Mouse (Mus musculus) midbrain, embryonic 13.5 days (tissue): Measurements from ENCODE around the gene Musk. TPM values are rescaled to one million over a fixed set of nuclear protein-coding genes. Genes with fewer than 3 reads are reported as not detected.
"Not testable (repeated sequence)": the region's sequence is repeated elsewhere in the genome, so short reads cannot be mapped to it uniquely, and the experiment has no call there.

Experiments
- ATAC-seq: fragments of 200-750 bp; cut with Nextera tagmentation; 2 replicates; pipeline ENCODE4 v1.8.0; 2017; ENCODE audit warnings: mild to moderate bottlenecking, moderate TSS enrichment, moderate library complexity
- H3K27ac ChIP-seq: fragments of 300-500 bp; sonication (generic); 2 replicates; pipeline ENCODE4 v1.5.1; 2015; ENCODE audit warnings: inconsistent platforms, mild to moderate bottlenecking, moderate library complexity
- H3K27me3 ChIP-seq: fragments of 300-500 bp; sonication (generic); 2 replicates; pipeline ENCODE4 v1.6.1; 2015; ENCODE audit warnings: mild to moderate bottlenecking, inconsistent platforms
- H3K36me3 ChIP-seq: fragments of 300-500 bp; sonication (generic); 2 replicates; pipeline ENCODE4 v1.6.1; 2015; ENCODE audit warnings: mild to moderate bottlenecking, inconsistent platforms
- H3K4me1 ChIP-seq: fragments of 300-500 bp; sonication (generic); replicated peaks from 2 replicates; pipeline ENCODE4 v1.6.1; 2015; ENCODE audit warnings: inconsistent platforms
- H3K4me2 ChIP-seq: fragments of 300-500 bp; sonication (generic); replicated peaks from 2 replicates; pipeline ENCODE4 v1.6.1; 2015; ENCODE audit warnings: moderate library complexity, mild to moderate bottlenecking, inconsistent platforms
- H3K4me3 ChIP-seq: fragments of 300-500 bp; sonication (generic); replicated peaks from 2 replicates; pipeline ENCODE4 v1.5.1; 2015; ENCODE audit warnings: mild to moderate bottlenecking, inconsistent platforms
- H3K9ac ChIP-seq: fragments of 300-500 bp; sonication (generic); replicated peaks from 2 replicates; pipeline ENCODE4 v1.6.1; 2015; ENCODE audit warnings: mild to moderate bottlenecking, inconsistent platforms
- H3K9me3 ChIP-seq: fragments of 300-500 bp; sonication (generic); 2 replicates; pipeline ENCODE4 v1.6.1; 2016; ENCODE audit warnings: mild to moderate bottlenecking, inconsistent platforms
- WGBS: fragments of 180-500 bp; shearing (Covaris S2); methylation state at CpG from one replicate; pipeline ENCODE4 v1.1.7; 2015; 5-methylcytosine and 5-hydroxymethylcytosine counted together
- polyA plus RNA-seq: library from polyadenylated mRNA; unstranded; fragments of >200 nt; fragmentation: Nextera tagmentation; extraction: Ambion mirVana; gene quantifications from 2 replicates; pipeline ENCODE4 v1.2.1, GENCODE M21; 2015

The Musk gene
- not detected in 2 replicates for polyA plus RNA-seq

DNA sequence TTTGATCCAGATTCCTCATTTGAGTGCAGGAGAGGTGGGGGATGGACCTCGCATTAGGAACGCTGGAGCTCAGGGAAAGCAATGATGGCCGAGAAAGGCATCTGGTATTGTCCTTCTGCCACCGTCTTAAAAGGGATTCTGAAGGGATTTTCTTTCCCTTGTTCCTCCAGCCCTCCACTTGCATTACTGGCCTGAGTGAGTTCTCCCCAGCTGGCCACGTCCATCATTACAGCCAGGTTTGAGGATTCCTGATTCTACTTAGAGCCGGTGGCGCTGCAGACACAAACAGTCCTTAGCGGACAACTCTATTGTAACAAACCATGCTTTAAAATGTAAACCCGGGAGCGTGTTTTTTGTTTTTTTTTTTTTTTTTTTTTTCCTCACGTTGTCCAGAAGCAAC, at the start of gene Musk:
Gene Musk, plus strand, starts transcription at position 274 of the 400 bp plus-strand sequence.
- Histone ChIP-seq H3K27me3 (no peaks in the 10 kb centered on the region), H3K4me2 (no peak within 1 kb of the TSS), H3K9ac (no peak within 1 kb of the TSS), H3K27ac (no peak within 1 kb of the TSS), H3K4me3 (no peak within 1 kb of the TSS), H3K4me1 (no peaks in the 10 kb centered on the region), H3K36me3 (no peaks in the 10 kb centered on the region), H3K9me3 (no peaks in the 10 kb centered on the region)
- ATAC-seq, result no peak
- 53% methylated on average over 11 of the region's 11 CpGs for WGBS

DNA sequence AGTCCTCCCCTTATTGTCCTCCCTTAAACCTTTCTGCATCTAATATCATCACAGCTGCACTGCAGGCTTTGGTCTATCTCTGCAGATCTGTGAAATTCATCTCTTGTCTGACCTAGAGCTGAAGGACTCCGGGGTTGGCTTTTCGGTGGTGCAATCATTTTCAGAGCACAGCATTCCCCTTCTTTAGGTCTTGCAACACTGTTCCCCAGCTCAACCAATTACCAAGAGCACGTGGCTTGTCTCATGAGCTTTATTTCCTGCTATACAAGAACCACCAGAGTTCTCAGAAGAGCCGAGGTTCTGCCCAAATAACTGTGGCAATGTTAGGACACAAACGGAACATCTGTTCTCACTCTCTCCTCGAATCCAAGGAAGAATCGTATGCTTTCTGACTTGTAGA, 45.3 kb upstream of the Musk start:
- Histone ChIP-seq H3K27me3 (no peaks in the 10 kb centered on the region), H3K9me3 (no peaks in the 10 kb centered on the region), H3K4me1 (no peaks in the 10 kb centered on the region), H3K4me2 (no peak overlapping the region), H3K4me3 (no peak overlapping the region), H3K36me3 (no peaks in the 10 kb centered on the region), H3K9ac (no peak overlapping the region), H3K27ac (no peak overlapping the region)
- ATAC-seq, result no peak
- 86% methylated on average over 7 of the region's 7 CpGs for WGBS

DNA sequence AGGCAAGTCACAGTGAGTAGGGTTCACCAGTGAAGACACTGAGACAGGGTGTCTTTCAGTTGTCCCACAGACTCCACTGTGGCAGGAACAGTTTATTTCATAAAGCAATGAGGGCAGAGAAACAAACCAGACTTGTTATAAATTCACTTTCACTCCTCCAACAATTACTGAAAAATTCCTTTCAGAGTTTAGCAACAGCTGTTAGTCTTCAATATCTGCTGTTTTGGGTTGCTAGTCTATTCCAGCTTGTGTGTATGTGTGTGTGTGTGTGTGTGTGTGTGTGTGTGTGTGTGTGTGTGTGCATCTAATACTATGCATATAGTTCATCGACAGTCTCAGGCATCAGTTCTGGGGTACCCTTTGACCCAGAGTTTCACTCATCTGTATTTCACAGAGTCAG, 40.2 kb upstream of the Musk start:
- Histone ChIP-seq H3K4me2 (no peak overlapping the region), H3K36me3 (no peaks in the 10 kb centered on the region), H3K4me1 (no peaks in the 10 kb centered on the region), H3K27ac (no peak overlapping the region), H3K9ac (no peak overlapping the region), H3K9me3 (no peaks in the 10 kb centered on the region), H3K27me3 (no peaks in the 10 kb centered on the region), H3K4me3 (no peak overlapping the region)
- no peak for ATAC-seq
- 90% methylated on average over 1 of the region's 1 CpGs for WGBS

DNA sequence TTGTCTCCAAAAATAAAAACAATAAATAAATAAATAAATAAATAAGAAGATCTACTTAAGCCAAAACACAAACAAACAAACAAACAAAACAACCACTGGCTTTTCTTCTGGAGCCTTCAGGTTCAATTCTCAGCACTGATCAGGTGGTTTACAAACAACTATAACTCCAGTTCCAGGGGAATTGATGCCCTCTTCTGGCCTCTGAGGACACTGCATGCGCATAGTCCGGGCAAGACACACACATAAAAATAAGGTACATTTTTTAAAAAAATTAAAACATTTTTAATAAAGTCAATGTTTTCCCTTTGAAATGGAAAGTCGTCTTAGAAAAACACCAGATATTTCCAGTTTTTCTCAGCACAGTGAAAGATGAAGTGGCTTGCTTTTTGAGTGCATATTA, 33.4 kb upstream of the Musk start:
- Histone ChIP-seq H3K9ac (no peak overlapping the region), H3K36me3 (no peaks in the 10 kb centered on the region), H3K4me2 (no peak overlapping the region), H3K27me3 (no peaks in the 10 kb centered on the region), H3K4me3 (no peak overlapping the region), H3K9me3 (no peaks in the 10 kb centered on the region), H3K27ac (no peak overlapping the region), H3K4me1 (no peaks in the 10 kb centered on the region)
- ATAC-seq, result no peak
- 94% methylated on average over 3 of the region's 3 CpGs for WGBS

DNA sequence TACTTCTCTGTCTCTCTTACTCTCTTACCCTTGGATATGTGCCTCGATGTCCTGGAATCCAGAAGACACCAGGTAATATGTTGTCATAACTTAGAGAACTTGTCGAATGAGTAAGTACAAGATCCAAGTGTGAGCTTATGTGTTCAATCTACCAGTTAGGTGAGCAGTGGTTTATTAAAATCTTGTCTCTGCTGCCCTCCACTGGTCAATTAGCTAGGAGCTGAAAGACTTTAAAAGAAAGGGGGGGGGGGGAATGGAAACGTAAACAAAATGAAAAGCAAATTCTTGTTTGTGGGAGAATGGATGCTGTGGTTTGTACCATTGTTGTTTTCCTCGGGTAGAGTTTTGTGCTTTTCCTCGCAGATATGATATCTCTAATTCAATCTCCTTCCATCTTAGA, 32.4 kb upstream of the Musk start:
- no peak overlapping the region for H3K4me2 ChIP-seq
- WGBS, result 42% methylated on average over 5 of the region's 5 CpGs
- H3K27ac ChIP-seq, result no peak overlapping the region
- H3K4me3 ChIP-seq, result no peak overlapping the region
- H3K9ac ChIP-seq, result no peak overlapping the region
- H3K4me1 ChIP-seq, result no peaks in the 10 kb centered on the region
- H3K27me3 ChIP-seq, result no peaks in the 10 kb centered on the region
- H3K36me3 ChIP-seq, result no peaks in the 10 kb centered on the region
- no peaks in the 10 kb centered on the region for H3K9me3 ChIP-seq
- ATAC-seq, result no peak

DNA sequence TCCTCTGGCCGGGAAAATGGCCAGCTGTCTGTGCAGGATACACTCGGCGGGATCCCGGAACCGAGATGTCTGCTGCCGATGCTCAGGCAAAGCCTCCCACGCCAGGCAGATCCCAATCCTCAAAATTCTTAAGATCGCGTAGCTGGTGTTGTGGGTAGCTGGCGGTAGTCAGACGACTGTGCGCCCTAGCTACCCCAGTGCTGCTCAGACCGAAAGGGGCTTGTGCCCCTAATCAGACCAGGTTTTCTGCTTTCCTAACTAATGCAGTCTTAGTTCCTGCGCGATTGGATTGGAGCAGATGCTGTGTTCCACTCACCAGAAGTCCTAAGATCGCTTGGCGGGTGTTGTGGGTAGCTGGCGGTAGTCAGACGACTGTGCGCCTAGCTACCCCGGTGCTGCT, 25.0 kb upstream of the Musk start:
- not testable (repeated sequence) for H3K9ac ChIP-seq, H3K36me3 ChIP-seq, H3K4me2 ChIP-seq, H3K9me3 ChIP-seq, H3K4me1 ChIP-seq, H3K4me3 ChIP-seq, ATAC-seq, H3K27me3 ChIP-seq, H3K27ac ChIP-seq
- WGBS, result 95% methylated on average over 21 of the region's 21 CpGs

DNA sequence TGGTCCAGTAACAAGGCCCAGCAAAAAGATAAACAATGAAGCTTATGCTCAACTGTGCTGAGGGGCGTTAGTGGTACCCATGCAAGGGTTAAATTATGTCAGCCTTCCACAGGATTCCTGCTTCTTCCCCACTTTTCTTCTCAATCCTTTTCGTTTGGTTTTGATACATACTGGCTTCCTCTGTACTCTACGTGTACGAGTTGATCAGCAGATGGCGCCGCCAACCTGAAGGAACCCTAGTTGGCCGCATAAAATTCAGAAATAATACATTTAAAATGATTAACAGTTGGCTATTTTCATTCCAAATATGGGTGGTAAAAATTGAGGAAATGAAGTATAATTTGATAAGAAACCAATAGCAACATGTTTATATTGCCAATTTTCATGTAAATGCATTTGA, 19.5 kb upstream of the Musk start:
- ATAC-seq, result no peak
- no peaks in the 10 kb centered on the region for H3K4me1 ChIP-seq
- H3K9me3 ChIP-seq, result no peaks in the 10 kb centered on the region
- no peak overlapping the region for H3K4me3 ChIP-seq
- H3K36me3 ChIP-seq, result no peaks in the 10 kb centered on the region
- no peaks in the 10 kb centered on the region for H3K27me3 ChIP-seq
- no peak overlapping the region for H3K4me2 ChIP-seq
- H3K27ac ChIP-seq, result no peak overlapping the region
- no peak overlapping the region for H3K9ac ChIP-seq
- WGBS, result 59% methylated on average over 7 of the region's 7 CpGs

DNA sequence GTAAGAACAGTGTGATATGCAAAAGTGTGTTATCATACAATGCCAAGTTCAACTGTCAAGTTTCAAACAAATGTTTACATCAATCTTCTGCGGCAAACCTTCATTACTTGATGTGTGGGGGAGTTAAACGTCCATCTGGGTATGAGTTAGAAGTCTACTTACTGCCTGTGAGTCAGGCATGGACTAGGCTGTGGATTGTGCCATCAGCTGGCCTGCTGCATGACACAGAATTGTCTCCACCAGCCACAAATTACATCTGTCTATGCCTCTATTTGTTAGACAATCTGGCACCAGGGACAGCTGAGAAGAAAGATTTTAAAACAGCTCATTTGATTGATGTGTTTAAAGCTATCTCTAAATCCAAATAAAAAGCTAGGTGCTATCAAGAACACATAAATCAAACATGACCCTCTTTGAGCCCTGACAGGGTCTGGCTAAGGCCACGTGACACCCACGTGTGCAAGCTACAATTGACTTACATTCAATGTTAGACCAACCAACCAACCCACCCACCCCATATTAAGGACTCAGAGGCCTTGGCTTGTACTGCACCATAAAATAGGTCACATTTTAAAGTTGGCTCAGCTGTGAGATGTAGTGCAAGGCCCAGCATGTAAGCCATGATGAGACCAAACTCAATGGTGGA, 16.7 kb upstream of the Musk start:
- Histone ChIP-seq H3K27me3 (no peaks in the 10 kb centered on the region), H3K36me3 (no peaks in the 10 kb centered on the region), H3K9ac (no peak overlapping the region), H3K4me2 (no peak overlapping the region), H3K4me1 (no peaks in the 10 kb centered on the region), H3K27ac (no peak overlapping the region), H3K9me3 (no peaks in the 10 kb centered on the region), H3K4me3 (no peak overlapping the region)
- 89% methylated on average over 4 of the region's 4 CpGs for WGBS
- ATAC-seq, result no peak

DNA sequence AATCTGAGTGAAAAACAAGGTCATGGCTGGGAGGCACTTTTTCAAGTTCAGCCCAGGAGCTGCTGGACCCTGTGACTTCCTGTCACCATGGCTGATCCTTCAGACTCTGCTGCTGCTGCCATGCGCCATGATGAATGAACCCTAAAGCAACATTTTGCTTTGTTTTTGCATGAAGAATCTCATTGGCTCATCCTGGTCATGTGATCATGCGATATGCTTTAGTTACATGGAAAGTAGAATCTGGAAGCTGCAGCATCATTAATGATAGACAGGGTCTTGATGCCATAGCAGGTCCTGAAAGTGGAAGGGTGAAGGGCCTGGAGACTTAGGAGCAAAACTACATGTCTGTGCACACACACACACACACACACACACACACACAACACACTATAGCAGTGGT, 15.8 kb upstream of the Musk start:
- WGBS, result 96% methylated on average over 2 of the region's 2 CpGs

DNA sequence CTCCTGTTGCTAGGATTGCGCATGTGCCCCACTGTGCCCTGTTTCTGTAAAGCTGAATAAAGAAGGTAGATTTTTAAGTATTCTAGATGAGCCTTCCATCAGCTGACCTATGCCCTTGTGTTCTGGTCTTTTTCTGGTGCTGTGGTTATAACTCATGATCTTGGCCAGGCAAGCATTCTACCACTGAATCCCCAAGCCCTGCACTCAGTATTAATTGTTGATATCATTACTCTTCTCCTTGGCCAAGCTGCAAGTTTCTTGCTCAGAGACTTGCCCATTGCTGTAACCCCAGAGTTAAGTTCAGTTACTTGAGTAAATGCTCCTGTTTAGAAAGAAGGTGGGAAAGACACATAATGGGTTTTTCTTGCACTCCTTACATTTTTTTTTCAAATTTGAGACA, 14.8 kb upstream of the Musk start:
- Histone ChIP-seq H3K4me3 (no peak overlapping the region), H3K27me3 (no peaks in the 10 kb centered on the region), H3K36me3 (no peaks in the 10 kb centered on the region), H3K27ac (no peak overlapping the region), H3K9ac (no peak overlapping the region), H3K9me3 (no peaks in the 10 kb centered on the region), H3K4me1 (no peaks in the 10 kb centered on the region), H3K4me2 (no peak overlapping the region)
- ATAC-seq, result no peak
- WGBS, result 94% methylated on average over 1 of the region's 1 CpGs

More for the DNA sequence above, 15.8 kb upstream of the Musk start:
- ATAC-seq, result no peak
- Histone ChIP-seq H3K9me3 (no peaks in the 10 kb centered on the region), H3K4me2 (no peak overlapping the region), H3K4me3 (no peak overlapping the region), H3K9ac (no peak overlapping the region), H3K4me1 (no peaks in the 10 kb centered on the region), H3K27ac (no peak overlapping the region), H3K36me3 (no peaks in the 10 kb centered on the region), H3K27me3 (no peaks in the 10 kb centered on the region)

DNA sequence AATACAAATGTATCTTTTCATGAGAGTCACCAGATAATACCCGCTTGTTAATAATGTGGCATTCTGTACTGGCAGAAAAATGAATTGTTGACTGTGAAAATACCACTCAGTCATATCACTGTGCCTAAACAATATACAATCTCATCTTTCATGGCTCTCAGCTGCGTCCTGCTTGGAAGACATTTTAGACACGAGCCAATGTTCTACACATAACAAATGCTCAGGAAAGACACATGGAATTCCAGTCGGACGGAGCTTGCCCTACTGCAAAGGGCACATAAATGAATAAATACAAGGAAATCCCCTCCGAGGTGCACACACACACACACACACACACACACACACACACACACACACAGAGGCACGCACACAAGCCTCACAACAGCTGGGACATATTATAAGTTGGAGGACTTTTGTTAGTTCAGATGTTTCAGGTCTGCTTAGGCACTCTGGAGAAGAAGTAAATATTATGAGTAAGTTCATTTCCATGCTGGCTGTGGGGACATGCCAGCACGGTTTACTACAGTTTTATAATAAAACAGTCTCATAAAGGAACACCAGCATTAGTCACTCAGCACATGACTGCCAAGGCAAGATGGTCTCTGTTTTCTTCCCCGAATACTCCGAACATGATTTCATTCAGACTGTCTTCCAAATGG, 14.1 kb upstream of the Musk start:
- Histone ChIP-seq H3K4me1 (no peaks in the 10 kb centered on the region), H3K4me3 (no peak overlapping the region), H3K9me3 (no peaks in the 10 kb centered on the region), H3K27me3 (no peaks in the 10 kb centered on the region), H3K36me3 (no peaks in the 10 kb centered on the region), H3K9ac (no peak overlapping the region), H3K27ac (no peak overlapping the region), H3K4me2 (no peak overlapping the region)
- 80% methylated on average over 10 of the region's 10 CpGs for WGBS
- no peak for ATAC-seq

DNA sequence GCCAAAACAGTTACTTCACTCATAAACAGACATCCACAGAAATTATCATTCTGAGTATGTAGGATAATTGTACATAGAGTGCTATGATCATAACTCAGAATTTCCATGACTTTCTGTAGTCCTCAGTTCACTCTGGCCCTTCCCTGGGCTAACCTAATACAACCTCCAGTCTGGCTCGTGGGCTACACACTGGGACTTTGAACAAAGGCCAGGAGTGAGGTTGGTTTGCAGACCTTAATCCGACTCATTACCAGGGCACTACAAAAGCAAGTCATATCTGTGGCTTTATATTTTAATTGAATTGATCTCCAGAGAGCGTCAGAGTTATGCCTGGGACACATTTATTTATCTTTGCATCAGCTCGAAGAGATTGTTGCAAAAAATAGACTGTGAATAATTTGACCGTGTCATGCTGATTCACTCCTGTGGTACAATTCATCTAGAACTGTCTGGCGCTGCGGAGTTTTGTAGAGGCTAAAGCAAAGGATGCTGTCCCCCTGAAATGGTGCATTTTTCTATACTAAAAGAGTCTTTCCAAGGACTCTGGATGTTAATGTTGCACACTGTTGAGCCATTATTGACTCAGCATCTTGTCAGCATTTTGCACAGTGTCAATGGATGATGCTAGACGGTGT, 10.4 kb upstream of the Musk start:
- H3K27me3 ChIP-seq, result no peaks in the 10 kb centered on the region
- no peak overlapping the region for H3K4me3 ChIP-seq
- no peaks in the 10 kb centered on the region for H3K36me3 ChIP-seq
- no peak overlapping the region for H3K27ac ChIP-seq
- ATAC-seq, result no peak
- H3K9me3 ChIP-seq, result no peaks in the 10 kb centered on the region
- H3K4me1 ChIP-seq, result no peaks in the 10 kb centered on the region
- no peak overlapping the region for H3K9ac ChIP-seq
- no peak overlapping the region for H3K4me2 ChIP-seq
- 64% methylated on average over 8 of the region's 8 CpGs for WGBS
